Comparison of ENCODE assay signal across 8 mouse cellular contexts in genomic region chr12:28817427-28817752, GRCm38 (mm10).
DNase-seq lines count a peak whose midpoint lies in the region; ATAC-seq and TF ChIP-seq lines count a peak whose summit lies in the region.

No protein-coding gene starts in this region.

- no peak overlapping the region for H3K27ac ChIP-seq in gastrocnemius, adult 2 months
- no peak overlapping the region for H3K27ac ChIP-seq in limb, embryonic 12.5 days

- no peaks in the 10 kb centered on the region for H3K36me3 ChIP-seq in limb, embryonic 12.5 days

- TF ChIP-seq CTCF in gastrocnemius, adult 2 months (IDR thresholded peaks at IDR 0.05) = no peak

- intact Hi-C loops in gastrocnemius, postnatal 14 days (cut with DNase I; ENCODE audit: low total_unique reads) = no loop called here
- intact Hi-C loops in gastrocnemius, adult 2 months (cut with DNase I) = no loop called here
- intact Hi-C loops in heart, postnatal 10 days (cut with DNase I) = no loop called here

- peaks cover 14% of the 10 kb centered on the region for H3K4me1 ChIP-seq in limb, embryonic 12.5 days (replicated peaks)

- H3K9me3 ChIP-seq in limb, embryonic 12.5 days = no peaks in the 10 kb centered on the region; the same call in 1 of the 2 replicates

- peak; percentile 52; the same call in 1 of the 2 replicates for ATAC-seq in limb, embryonic 12.5 days (ENCODE audit: insufficient number of reproducible peaks, insufficient read depth, low FRiP score, low TSS enrichment, low read depth)
- ATAC-seq in erythroid progenitor cell, adult 5-6 weeks (replicated peaks; ENCODE audit: low FRiP score, poor library complexity, severe bottlenecking) = no peak

- peak; percentile 17 for DNase-seq in gastrocnemius, postnatal 14 days
- DNase-seq in gastrocnemius, adult 2 months = no peak
- peak; percentile 52 for DNase-seq in brain, embryonic 18.5 days (ENCODE audit: low read depth, low spot score)
- DNase-seq in heart, postnatal 10 days = peak; percentile 61 to 69
- peak; percentile 56 for DNase-seq in telencephalon, adult 2 months (ENCODE audit: low read depth, low spot score)
- DNase-seq in thymus, postnatal 10 days (ENCODE audit: low spot score in 2 of 2) = no peak

- H3K27me3 ChIP-seq in limb, embryonic 12.5 days = no peaks in the 10 kb centered on the region

- no peak overlapping the region for H3K9ac ChIP-seq in limb, embryonic 12.5 days (replicated peaks)

- no peak overlapping the region for H3K4me3 ChIP-seq in gastrocnemius, adult 2 months
- H3K4me3 ChIP-seq in limb, embryonic 12.5 days (replicated peaks) = no peak overlapping the region

- H3K4me2 ChIP-seq in limb, embryonic 12.5 days = no peak overlapping the region

- WGBS in limb, embryonic 12.5 days = 17% methylated on average over 5 of the region's 5 CpGs

Comparison
In these comparisons a context has a peak if more than half of its experiments do, and no peak if none do; other contexts are left out.
1. DNase-seq: peak in gastrocnemius, postnatal 14 days (single experiment), brain, embryonic 18.5 days (single experiment), heart, postnatal 10 days (2 of 2) and telencephalon, adult 2 months (single experiment); none in gastrocnemius, adult 2 months (single experiment) and thymus, postnatal 10 days (0 of 2).